Mouse (Mus musculus): ENCODE data around the gene Gm26920.

DNA sequence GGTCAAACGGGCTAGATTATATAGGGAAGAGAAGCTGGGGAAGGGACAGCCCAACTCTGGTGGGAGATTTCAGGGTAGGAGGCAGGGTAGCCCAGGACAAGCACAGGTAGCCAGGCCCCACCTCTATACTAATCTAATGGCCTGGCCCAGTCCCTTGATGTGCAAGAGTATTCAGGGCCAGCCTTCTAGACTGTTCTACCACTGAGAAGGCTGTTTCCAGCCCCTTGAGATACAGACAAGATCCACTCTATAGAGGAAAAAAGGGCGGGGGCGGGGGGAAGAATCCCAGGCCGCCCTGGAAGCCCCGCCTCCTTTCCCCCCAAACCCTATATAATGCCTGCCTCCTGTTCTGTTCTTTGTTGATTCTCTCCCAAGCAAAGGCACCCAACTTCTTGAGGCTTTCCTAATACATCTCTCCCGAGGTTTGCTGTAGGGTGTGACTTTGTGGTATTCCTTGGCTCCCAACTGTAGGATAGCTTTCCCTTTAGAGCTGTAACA, 3.8 kb upstream of the Gm26920 start:
- no peak for TF ChIP-seq CTCF (IDR thresholded peaks at IDR 0.05; ENCODE audit: low read depth)
- no peak for TF ChIP-seq EP300 (IDR thresholded peaks at IDR 0.05; ENCODE audit: low read depth)
